Mouse (Mus musculus): ENCODE data around the gene Gmds.

Gene Gmds

GRCm38 (mm10) chr13:31877061-31877460 lies 461.5 kb downstream of the Gmds start:
- no peak for DNase-seq (ENCODE audit: low spot score in 2 of 2)

GRCm38 (mm10) chr13:31874427-31874826 lies 464.1 kb downstream of the Gmds start:
- DNase-seq (ENCODE audit: low spot score in 2 of 2): no peak

GRCm38 (mm10) chr13:31873269-31873668 lies 465.3 kb downstream of the Gmds start:
- no peak for DNase-seq (ENCODE audit: low spot score in 2 of 2)

GRCm38 (mm10) chr13:31864786-31865185 lies 473.8 kb downstream of the Gmds start:
- no peak for DNase-seq (ENCODE audit: low spot score in 2 of 2)

- no peak for DNase-seq (ENCODE audit: low spot score in 2 of 2)
Measured at GRCm38 (mm10) chr13:31863461-31863860, 475.1 kb downstream of the Gmds start.

- DNase-seq (ENCODE audit: low spot score in 2 of 2): no peak
Measured at GRCm38 (mm10) chr13:31860200-31860599, 478.3 kb downstream of the Gmds start.

- no peak for DNase-seq (ENCODE audit: low spot score in 2 of 2)
Measured at GRCm38 (mm10) chr13:31854000-31854399, 484.5 kb downstream of the Gmds start.

GRCm38 (mm10) chr13:31853564-31853963 lies 485.0 kb downstream of the Gmds start:
- no peak for DNase-seq (ENCODE audit: low spot score in 2 of 2)

GRCm38 (mm10) chr13:31849258-31849971 lies 489.1 kb downstream of the Gmds start:
- no peak for DNase-seq (ENCODE audit: low spot score in 2 of 2)

GRCm38 (mm10) chr13:31835802-31836201 lies 502.7 kb downstream of the Gmds start:
- no peak for DNase-seq (ENCODE audit: low spot score in 2 of 2)

- DNase-seq (ENCODE audit: low spot score in 2 of 2): no peak
Measured at GRCm38 (mm10) chr13:31830332-31830731, 508.2 kb downstream of the Gmds start.

GRCm38 (mm10) chr13:31828446-31828845 lies 510.1 kb downstream of the Gmds start:
- no peak for DNase-seq (ENCODE audit: low spot score in 2 of 2)

GRCm38 (mm10) chr13:31827820-31828332 lies 510.7 kb downstream of the Gmds start:
- DNase-seq (ENCODE audit: low spot score in 2 of 2): no peak

GRCm38 (mm10) chr13:31827160-31827559 lies 511.4 kb downstream of the Gmds start:
- DNase-seq (ENCODE audit: low spot score in 2 of 2): no peak

GRCm38 (mm10) chr13:31825180-31825579 lies 513.4 kb downstream of the Gmds start:
- no peak for DNase-seq (ENCODE audit: low spot score in 2 of 2)

GRCm38 (mm10) chr13:31823316-31823715 lies 515.2 kb downstream of the Gmds start:
- DNase-seq (ENCODE audit: low spot score in 2 of 2): no peak

- no peak for DNase-seq (ENCODE audit: low spot score in 2 of 2)
Measured at GRCm38 (mm10) chr13:31821050-31821449, 517.5 kb downstream of the Gmds start.

GRCm38 (mm10) chr13:31820587-31821017 lies 517.9 kb downstream of the Gmds start:
- DNase-seq (ENCODE audit: low spot score in 2 of 2): no peak

GRCm38 (mm10) chr13:31819664-31820405 lies 518.7 kb downstream of the Gmds start:
- no peak for DNase-seq (ENCODE audit: low spot score in 2 of 2)

GRCm38 (mm10) chr13:31818337-31818736 lies 520.2 kb downstream of the Gmds start:
- DNase-seq (ENCODE audit: low spot score in 2 of 2): no peak

- DNase-seq (ENCODE audit: low spot score in 2 of 2): no peak
Measured at GRCm38 (mm10) chr13:31815383-31816003, 523.0 kb downstream of the Gmds start.

- no peak for DNase-seq (ENCODE audit: low spot score in 2 of 2)
Measured at GRCm38 (mm10) chr13:31812701-31813100, 525.8 kb downstream of the Gmds start.

All from thymus, postnatal 10 days (tissue).